Comparison of ENCODE assay signal across 13 mouse cellular contexts in genomic region chr15:40124211-40124953, GRCm38 (mm10). TPM values are rescaled to one million over a fixed set of nuclear protein-coding genes. Genes with fewer than 3 reads are reported as not detected.
DNase-seq lines count a peak whose midpoint lies in the region; ATAC-seq lines count a peak whose summit lies in the region.
"Had no signal": no experiment of that assay in that cellular context is flagged by ENCODE, and none has a peak within 500 bp of the region (broad histone marks: within the 10 kb centered on the region; RNA-seq: fewer than 3 reads in every experiment).

No protein-coding gene starts in this region.

- H3K9ac ChIP-seq in kidney, embryonic 14.5 days (ENCODE audit: low read depth, low read length): no peak overlapping the region
- H3K9ac ChIP-seq in hindbrain, embryonic 16.5 days (ENCODE audit: low read depth, low read length): no peak overlapping the region
- H3K9ac ChIP-seq: liver, postnatal 0 days had no signal

- no peaks in the 10 kb centered on the region for H3K4me1 ChIP-seq in kidney, embryonic 14.5 days (ENCODE audit: control insufficient read depth, insufficient read depth, low read length)
- no peaks in the 10 kb centered on the region for H3K4me1 ChIP-seq in hindbrain, embryonic 16.5 days (ENCODE audit: control insufficient read depth, insufficient read depth, low read depth, low read length)

- H3K36me3 ChIP-seq in kidney, embryonic 14.5 days (ENCODE audit: control insufficient read depth, insufficient read depth, low read length): no peaks in the 10 kb centered on the region
- H3K36me3 ChIP-seq in hindbrain, embryonic 16.5 days (ENCODE audit: control insufficient read depth, insufficient read depth, low read length): no peaks in the 10 kb centered on the region

- H3K27me3 ChIP-seq in kidney, embryonic 14.5 days (ENCODE audit: control insufficient read depth, insufficient read depth, low read length): no peaks in the 10 kb centered on the region
- H3K27me3 ChIP-seq in hindbrain, embryonic 16.5 days (replicated peaks; ENCODE audit: control insufficient read depth, insufficient read depth, low read length): no peaks in the 10 kb centered on the region

- no peak for ATAC-seq in kidney, embryonic 14.5 days (ENCODE audit: low FRiP score, low TSS enrichment)
- peak; percentile 67; the same call in 1 of the 2 replicates for ATAC-seq in hindbrain, embryonic 16.5 days
- ATAC-seq: liver, postnatal 0 days had no signal

- H3K9me3 ChIP-seq in kidney, embryonic 14.5 days (ENCODE audit: control insufficient read depth, low read length): no peaks in the 10 kb centered on the region
- H3K9me3 ChIP-seq in hindbrain, embryonic 16.5 days (ENCODE audit: control insufficient read depth, low read length): no peaks in the 10 kb centered on the region

- peak; percentile 14 for DNase-seq in kidney, postnatal 14 days
- peak; percentile 16 for DNase-seq in embryo, embryonic 11 days
- peak; percentile 42 to 61 for DNase-seq in heart, adult 9 months (ENCODE audit: low spot score in 2 of 2)
- DNase-seq in adrenal gland, adult 18-20 months (ENCODE audit: low spot score in 2 of 2): no peak
- no peak for DNase-seq in spleen, postnatal 4 days (ENCODE audit: low spot score in 2 of 2)
- no peak for DNase-seq in kidney, adult 11 months
- DNase-seq: cerebellum, postnatal 25 days; liver, postnatal 0 days; right cerebral cortex, postnatal 25 days had no signal

- no peak overlapping the region for H3K4me2 ChIP-seq in kidney, embryonic 14.5 days (replicated peaks; ENCODE audit: low read depth, low read length)
- no peak overlapping the region for H3K4me2 ChIP-seq in hindbrain, embryonic 16.5 days (ENCODE audit: low read length)

- H3K4me3 ChIP-seq in kidney, embryonic 14.5 days (ENCODE audit: low read length): no peak overlapping the region
- no peak overlapping the region for H3K4me3 ChIP-seq in hindbrain, embryonic 16.5 days (ENCODE audit: low read length)
- H3K4me3 ChIP-seq: erythroblast, embryonic 14.5 days had no signal

- 77% methylated on average over 9 of the region's 9 CpGs for WGBS in kidney, embryonic 14.5 days
- 64% methylated on average over 9 of the region's 9 CpGs for WGBS in hindbrain, embryonic 16.5 days

- H3K27ac ChIP-seq in kidney, embryonic 14.5 days (ENCODE audit: low read depth, low read length): no peak overlapping the region
- no peak overlapping the region for H3K27ac ChIP-seq in hindbrain, embryonic 16.5 days (ENCODE audit: low read depth, low read length)

RNA-seq across cellular contexts. Expression of gene 9330182O14Rik, which starts 9.8 kb away (rescaled TPM):
- not detected in 2 replicates for polyA plus RNA-seq in kidney, embryonic 14.5 days (2014; fragmentation: Nextera tagmentation; extraction: Ambion mirVana)
- not detected in 2 replicates for polyA plus RNA-seq in hindbrain, embryonic 16.5 days (2015; fragmentation: Nextera tagmentation; extraction: Ambion mirVana)
- not detected for total RNA-seq in adrenal gland, adult 18-20 months (2021)
- total RNA-seq: left cerebral cortex, postnatal 36 days had no signal
- polyA plus RNA-seq: erythroblast, embryonic 14.5 days; liver, postnatal 0 days had no signal

Comparison
In these comparisons a context has a peak if more than half of its experiments do, and no peak if none do; other contexts are left out.
1. DNase-seq: peak in kidney, postnatal 14 days (single experiment), embryo, embryonic 11 days (single experiment) and heart, adult 9 months (2 of 2); none in adrenal gland, adult 18-20 months (0 of 2), spleen, postnatal 4 days (0 of 2) and kidney, adult 11 months (single experiment).